Comparison of ENCODE assay signal across 21 mouse cellular contexts in the genomic region with DNA sequence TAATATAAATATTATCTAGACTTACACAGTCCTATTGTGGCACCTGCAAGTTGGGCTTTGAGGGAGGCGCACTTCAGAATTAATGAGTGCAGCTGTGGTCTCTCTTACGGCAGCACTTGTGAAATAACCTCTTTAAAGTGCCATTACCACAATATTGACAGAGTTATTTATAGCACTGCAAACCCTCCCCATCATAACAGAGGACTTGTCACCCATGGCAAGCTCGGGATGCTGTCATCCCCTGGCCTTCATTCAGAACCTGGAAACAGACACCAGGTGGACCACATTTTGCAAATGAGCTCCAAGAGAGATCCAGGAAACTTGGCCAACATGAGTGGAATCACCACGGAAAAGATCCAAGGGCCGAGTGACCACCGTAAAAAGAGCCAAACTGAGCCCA. TPM values are rescaled to one million over a fixed set of nuclear protein-coding genes. Genes with fewer than 3 reads are reported as not detected.
DNase-seq lines count a peak whose midpoint lies in the region; ATAC-seq and TF ChIP-seq lines count a peak whose summit lies in the region.
"Had no signal": no experiment of that assay in that cellular context is flagged by ENCODE, and none has a peak within 500 bp of the region (broad histone marks: within the 10 kb centered on the region; RNA-seq: fewer than 3 reads in every experiment).

No protein-coding gene starts in this region.

- DNase-seq in cerebellum, postnatal 10 days, result peak; percentile 73 to 77
- DNase-seq in cerebellum, postnatal 4 days (ENCODE audit: low spot score in 2 of 2), result no peak
- peak; percentile 44 to 63 for DNase-seq in lung, adult 18-20 months
- no peak for DNase-seq in lung, adult 2 months
- DNase-seq in lung, postnatal 36 days, result peak; percentile 73
- no peak for DNase-seq in layer of hippocampus, adult 18-20 months (ENCODE audit: low spot score in 2 of 2)
- no peak for DNase-seq in adrenal gland, adult 18-20 months (ENCODE audit: low spot score in 2 of 2)
- DNase-seq: adrenal gland, adult 8-10 months; embryo, embryonic 11 days; gastrocnemius, postnatal 14 days; heart, postnatal 10 days; left cerebral cortex, postnatal 4 days; thymus, postnatal 14 days had no signal

- 54% methylated on average over 6 of the region's 6 CpGs for WGBS in lung, adult 2 months

- H3K4me1 ChIP-seq in lung, adult 2 months (ENCODE audit: control insufficient read depth, insufficient read depth, low read length), result no peaks in the 10 kb centered on the region
- H3K4me1 ChIP-seq: embryonic facial prominence, embryonic 15.5 days; heart, embryonic 10.5 days; liver, embryonic 12.5 days had no signal

- no peak overlapping the region for H3K4me3 ChIP-seq in lung, adult 2 months (replicated peaks; ENCODE audit: extremely low read depth, low read depth, low read length)
- H3K4me3 ChIP-seq: embryonic facial prominence, embryonic 15.5 days; heart, embryonic 10.5 days; hindbrain, embryonic 15.5 days; liver, embryonic 12.5 days; midbrain, embryonic 15.5 days had no signal

- ATAC-seq in granulocyte monocyte progenitor cell, adult 5-6 weeks (replicated peaks; ENCODE audit: poor library complexity, severe bottlenecking), result peak; percentile 53; the same call in 1 of the 2 replicates
- ATAC-seq: intestine, postnatal 0 days; liver, embryonic 12.5 days; midbrain, embryonic 15.5 days had no signal

- TF ChIP-seq CTCF in lung, adult 2 months (IDR thresholded peaks at IDR 0.05; ENCODE audit: insufficient read depth, low read length), result no peak

- no peak for TF ChIP-seq POLR2A in lung, adult 2 months (IDR thresholded peaks at IDR 0.05; ENCODE audit: borderline replicate concordance, extremely low read depth, low read depth, low read length)

RNA-seq across cellular contexts. Expression of a gene that starts 57.9 kb away (rescaled TPM):
- polyA plus RNA-seq in lung, adult 2 months (2012; rRNA removed), result 52.7 and 57.7 TPM in 2 replicates
- total RNA-seq in granulocyte monocyte progenitor cell, adult 5-6 weeks (2014; fragmentation: Nextera tagmentation), result 5.6 and 14.0 TPM in 2 replicates
- 2.6 and 3.5 TPM in 2 replicates for total RNA-seq in granulocyte monocyte progenitor cell, adult 5-6 weeks (2017)
- total RNA-seq in layer of hippocampus, adult 18-20 months (2021), result 10 to 100 TPM; 94.5 to 95.9 TPM
- total RNA-seq in adrenal gland, adult 18-20 months (2021), result 100 to 1,000 TPM; 109 to 132 TPM
- total RNA-seq: CH12.LX had no signal

Comparison
In these comparisons a context has a peak if more than half of its experiments do, and no peak if none do; other contexts are left out.
1. DNase-seq: peak in cerebellum, postnatal 10 days (2 of 2), lung, adult 18-20 months (2 of 2) and lung, postnatal 36 days (single experiment); none in cerebellum, postnatal 4 days (0 of 2), lung, adult 2 months (single experiment), layer of hippocampus, adult 18-20 months (0 of 2) and adrenal gland, adult 18-20 months (0 of 2).
2. RNA of a gene that starts 57.9 kb away (total RNA-seq): 109 to 132 TPM in adrenal gland, adult 18-20 months and 94.5 to 95.9 TPM in layer of hippocampus, adult 18-20 months; 2.6 to 14.0 TPM in granulocyte monocyte progenitor cell, adult 5-6 weeks; every median in the first group is over 4 times any median in the second.